Mouse (Mus musculus): ENCODE data around the gene Mfap1a. TPM values are rescaled to one million over a fixed set of nuclear protein-coding genes. Genes with fewer than 3 reads are reported as not detected.
A peak's percentile ranks its signal among the peaks of the same experiment; 100 is the strongest.
"Not testable (repeated sequence)": the region's sequence is repeated elsewhere in the genome, so short reads cannot be mapped to it uniquely, and the experiment has no call there.

The Mfap1a gene
- total and polyA plus RNA-seq, 3 experiments: 0.79 to 37.3 (median 30.0) TPM

DNA sequence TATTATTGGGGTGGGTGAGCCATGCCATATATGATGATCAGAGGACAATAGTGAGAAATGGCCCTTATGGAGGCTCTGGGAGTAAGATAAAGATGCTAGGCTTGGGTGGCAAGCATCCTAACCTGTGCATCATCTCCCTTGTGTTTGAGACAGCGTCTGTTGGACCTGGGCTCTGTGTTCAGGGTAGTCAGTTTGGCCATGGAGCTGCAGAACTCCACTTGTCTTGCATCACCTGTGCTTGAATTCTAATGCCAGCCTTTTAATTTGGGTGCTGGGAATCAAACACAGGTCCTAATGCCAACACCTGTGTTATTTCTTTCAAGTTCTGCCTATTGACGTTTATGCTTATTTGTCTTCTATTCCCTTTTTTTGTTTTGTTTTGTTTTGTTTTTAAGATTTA, 31.2 kb downstream of the Mfap1a start:
- not testable (repeated sequence) for DNase-seq

DNA sequence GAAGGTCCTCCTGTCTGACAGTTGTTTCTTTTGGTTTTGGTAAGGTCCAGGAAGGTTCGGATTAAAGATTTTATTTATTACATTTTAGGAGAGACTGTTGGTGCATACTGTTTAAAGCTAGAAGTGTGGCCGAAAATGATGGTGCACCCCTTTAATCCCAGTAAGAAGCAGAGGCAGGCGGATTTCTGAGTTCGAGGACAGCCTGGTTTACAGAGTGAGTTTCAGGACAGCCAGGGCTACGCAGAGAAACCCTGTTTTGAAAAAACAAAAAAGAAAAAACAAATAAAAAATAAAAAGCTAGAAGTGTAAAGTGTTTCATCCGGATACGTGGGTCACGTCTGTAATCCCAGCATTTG, 32.3 kb downstream of the Mfap1a start:
- no peak for DNase-seq

DNA sequence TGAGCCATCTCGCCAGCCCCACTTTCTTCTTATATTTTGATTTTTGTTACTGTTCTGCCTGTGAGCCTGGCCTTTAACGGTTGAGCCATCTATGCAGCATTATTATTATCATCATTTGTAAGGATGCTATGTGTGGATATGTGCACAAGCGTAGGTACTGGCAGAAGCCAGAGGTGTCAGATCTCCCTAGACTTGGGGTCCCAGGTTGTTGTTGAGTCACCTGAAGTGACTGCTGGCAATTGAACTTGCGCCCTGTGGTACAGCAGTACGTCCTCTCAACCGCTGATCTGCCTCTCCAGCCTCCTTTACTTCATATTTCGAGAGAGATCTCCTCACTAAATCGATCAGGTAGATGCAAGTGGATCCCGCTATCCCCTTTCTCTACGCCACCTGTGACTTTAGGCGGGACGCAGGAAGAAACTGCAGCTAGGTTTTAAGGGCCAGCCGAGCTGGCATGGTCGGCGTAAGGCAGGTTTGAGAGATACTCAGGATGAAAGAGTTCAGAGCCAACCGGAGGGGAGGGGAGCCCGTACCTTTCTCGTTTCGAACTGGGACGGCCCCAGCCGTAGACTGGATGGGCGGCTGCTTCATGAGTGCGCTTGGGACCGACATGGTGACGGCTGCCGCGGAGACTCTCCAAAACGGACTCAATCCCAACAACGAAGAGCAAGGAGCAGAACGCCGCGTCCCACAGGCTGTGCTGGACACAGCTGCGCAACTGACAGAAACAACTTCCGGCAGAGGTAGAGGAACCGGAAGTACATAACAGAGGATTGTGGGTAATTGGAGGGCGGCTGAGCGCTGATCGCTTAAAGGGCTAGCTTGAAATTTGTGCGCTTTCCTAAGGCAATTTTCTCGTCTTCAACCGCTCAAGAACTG, 32.9 kb downstream of the Mfap1a start, which contains the start of gene Mfap1b:
Mfap1b (minus strand) TSS at position 767 of the 879 bp plus-strand sequence.
- DNase-seq: peak; percentile 86

DNA sequence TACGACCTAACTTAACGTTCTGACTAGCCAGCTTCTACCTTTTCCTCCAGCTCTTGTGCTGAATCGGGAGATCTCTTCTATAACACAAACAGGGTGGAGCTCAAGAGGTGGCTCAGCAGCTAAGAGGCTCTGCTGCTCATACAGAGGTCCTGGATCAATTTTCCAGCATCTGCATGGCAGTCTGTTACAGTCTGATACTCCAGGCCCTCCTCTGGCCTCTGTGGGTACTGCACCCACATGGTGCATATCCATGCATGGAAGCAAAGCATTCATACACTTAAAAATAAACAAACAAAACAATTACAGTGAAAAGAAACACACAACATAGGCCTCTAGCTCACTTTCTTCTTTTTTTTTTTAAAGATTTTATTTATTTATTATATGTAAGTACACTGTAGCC, 33.7 kb downstream of the Mfap1a start:
- not testable (repeated sequence) for DNase-seq

DNA sequence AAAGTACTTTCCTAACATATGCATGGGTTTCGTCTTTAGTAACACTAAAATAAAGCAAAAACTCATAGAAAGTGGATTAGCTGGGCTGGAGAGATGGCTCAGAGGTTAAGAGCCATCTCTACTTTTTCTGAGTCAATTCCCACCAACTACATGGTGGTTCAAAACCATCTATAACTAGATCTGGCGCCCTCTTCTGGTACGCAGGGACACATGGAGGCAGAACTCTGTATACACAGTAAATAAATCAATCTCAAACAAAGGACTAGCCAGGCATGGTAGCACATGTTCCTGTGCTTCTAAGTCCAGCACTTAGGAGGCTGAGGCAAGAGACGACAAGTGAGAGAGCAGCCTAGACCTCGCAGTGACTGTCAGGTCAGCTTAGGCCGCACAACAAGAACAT, 37.5 kb downstream of the Mfap1a start:
- not testable (repeated sequence) for DNase-seq

DNA sequence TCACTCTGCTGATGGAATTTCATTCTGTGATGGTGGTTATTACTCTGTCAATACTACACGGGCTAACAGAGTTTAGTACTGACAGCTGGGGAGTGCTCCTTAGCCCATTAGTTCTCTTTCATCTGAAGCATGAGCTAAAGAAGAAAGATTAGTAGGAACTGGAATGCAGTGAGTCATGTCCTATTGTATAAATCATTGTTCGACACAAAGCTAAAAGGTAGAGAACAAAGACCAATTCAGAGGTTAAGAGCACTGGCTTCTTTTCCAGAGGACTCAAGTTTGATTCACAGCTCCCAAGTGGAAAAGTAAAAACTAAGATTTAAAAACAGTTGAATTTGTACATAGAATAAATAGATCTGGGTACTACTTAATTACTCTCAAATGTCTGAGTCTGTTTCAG, 46.4 kb downstream of the Mfap1a start:
- no peak for DNase-seq

DNA sequence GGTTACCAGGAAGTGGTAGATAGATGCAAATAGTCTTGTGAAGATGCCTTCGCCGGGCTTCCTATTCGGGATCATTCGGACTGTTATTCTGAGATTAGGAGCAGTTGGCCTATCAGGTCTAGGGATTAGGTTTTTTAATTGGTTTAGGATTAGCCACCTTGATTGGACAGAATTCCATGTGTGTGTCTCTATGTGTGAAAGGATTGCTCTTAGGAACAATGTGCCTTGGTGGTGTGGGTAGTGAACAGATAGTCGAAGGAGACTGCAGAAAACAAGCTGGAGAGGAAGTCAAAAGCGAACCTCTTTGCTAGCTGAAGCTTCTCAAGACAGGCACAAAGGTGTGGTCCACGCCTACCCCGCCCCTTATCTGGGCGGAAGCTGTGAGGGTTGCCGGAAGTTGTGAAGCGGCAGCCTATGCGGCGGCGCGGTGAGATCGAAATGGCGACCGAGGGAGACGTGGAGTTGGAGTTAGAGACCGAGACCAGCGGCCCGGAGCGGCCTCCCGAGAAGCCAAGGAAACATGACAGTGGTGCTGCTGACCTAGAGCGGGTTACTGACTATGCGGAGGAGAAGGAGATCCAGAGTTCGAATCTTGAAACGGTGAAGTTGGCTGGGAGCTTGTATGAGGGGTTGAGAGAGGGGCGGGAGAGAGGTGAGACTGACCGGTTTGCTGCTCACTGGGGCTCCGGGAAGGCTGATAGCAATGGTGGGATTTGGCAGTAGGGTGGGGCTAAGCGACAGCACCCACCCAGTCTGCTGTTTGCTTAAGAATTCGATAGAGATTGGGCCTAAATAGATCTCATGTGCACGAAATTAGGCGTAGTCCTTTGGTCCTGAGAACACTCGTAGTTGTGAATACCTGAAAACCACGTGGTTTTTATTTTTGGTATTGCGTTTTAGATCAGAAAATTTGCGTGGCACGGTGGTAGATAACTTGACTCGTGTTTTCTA, 49.5 kb downstream of the Mfap1a start, which contains the start of gene Serinc4:
Serinc4 (minus strand) TSS at position 90 of the 951 bp plus-strand sequence.
- peak; percentile 91 for DNase-seq

DNA sequence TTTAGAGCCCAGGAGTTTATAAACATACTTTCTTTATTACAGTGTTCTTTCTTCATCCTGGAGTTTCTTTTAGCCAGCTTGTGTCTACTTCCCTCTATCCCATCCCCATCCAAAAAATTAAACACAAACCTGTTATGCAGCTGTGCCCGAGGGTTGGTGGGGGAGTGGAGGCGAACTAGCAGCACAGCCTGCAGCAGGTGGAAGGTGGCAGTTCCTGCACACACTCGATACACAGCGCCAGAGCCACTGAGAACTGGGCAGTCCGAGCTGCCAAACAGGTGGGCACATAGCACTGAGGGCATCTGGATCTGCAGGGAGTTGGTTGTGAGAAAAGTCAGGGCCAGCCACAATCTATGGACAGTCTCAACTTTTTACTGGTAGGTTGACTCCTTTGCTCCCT, 50.9 kb downstream of the Mfap1a start:
- no peak for DNase-seq

DNA sequence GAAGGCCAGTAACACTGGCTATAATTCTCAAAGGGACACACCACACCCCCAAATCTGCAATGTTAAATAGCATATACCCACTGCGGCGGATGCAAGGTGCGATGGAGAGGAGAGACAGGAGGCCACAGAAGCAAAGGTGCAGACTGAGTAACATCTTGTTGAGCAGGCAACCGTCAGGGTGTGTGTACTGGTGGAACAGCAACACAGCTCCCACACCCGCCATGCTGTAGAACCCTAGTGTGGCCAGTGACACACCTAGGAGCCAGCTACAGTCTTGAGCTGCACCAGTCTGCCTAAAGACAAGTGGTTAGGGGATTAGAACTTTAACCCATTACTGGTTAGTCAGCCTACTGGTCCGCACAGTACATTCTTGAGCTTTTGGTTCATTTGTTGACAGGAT, 52.5 kb downstream of the Mfap1a start:
- no peak for DNase-seq

DNA sequence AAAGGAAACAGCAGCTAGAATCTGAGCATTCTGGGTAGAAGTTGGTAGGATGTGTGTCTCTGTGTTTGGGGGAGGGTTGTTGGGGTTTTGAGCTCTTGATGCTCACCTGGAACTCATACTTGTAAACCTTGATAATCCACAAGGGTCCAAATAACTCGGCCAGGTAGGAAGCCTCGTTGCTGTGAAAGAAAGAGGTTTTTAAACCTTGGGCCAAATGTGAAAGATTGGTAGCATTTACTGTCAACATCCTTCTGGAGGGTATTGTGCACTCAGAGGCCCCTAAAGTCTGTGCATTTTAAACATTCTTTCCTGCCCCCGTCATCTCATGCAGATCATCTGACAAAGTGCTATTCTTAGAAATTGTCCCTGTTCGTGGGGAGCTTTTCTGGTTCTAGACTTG, 53.5 kb downstream of the Mfap1a start, which contains the start of gene Hypk:
Hypk (plus strand) TSS at position 301 of the 400 bp plus-strand sequence.
- DNase-seq: no peak

DNA sequence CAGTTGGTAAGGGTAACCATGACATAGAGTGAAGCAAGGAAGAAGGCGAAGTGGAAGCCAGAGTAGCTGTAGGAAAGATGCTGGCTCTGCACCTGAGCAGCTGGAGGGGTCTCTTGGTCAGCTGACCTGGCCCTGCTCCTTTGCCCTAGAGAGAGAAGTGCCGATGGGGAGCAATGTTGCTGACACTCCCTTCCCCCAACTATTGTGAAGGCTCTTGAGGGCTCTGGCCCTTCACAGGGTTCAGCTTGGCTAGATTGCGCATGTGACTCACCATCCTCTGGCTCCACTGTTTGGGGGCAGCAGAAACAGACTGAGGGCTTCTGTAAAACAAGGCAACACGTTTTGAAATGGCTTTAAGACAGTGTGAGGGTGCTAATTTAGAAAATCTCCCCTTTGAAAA, 54.1 kb downstream of the Mfap1a start:
- DNase-seq: peak; percentile 29

DNA sequence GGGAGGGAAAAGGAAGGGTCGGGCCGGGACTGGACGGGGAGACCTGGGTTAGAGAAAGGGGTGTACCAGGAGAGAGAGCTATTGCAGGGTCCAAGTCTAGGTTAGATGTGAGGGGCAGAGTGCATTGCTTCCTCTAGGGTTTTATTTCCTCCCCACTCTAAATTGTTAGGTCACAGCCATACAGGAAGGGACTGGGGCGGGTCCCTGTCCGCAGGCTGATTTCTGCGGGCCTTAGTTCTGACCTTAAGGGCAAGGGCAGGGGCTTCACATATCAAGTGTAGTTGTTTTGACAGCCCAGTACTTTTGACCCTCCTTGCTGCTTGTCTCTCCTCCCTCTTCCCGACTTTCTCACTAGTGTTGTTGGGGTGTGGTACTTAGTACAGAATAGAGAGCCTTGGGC, 56.4 kb downstream of the Mfap1a start:
- DNase-seq: peak; percentile 42

DNA sequence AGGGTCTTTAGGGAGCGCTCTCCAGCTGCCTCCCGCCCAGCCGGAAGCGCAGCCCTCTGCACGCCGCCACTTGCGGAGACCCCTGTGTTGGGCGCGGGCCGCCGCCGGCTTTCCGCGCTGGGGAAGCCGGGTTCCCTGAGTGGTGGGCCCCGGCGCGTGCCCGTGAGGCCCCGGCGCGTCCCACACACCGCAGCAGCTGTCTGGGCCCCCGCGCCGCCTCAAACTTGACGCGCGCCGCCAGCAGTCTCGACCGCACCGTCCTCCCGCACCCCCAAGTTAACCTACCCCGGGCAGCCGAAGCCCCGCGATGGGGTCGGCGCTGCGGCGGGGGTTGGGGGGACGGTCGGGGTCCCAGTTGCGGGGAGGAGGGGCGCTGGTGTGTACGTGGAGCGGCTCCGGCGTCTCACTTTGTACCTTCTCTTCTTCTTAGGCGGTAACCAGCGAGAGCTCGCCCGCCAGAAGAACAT, 56.9 kb downstream of the Mfap1a start:
- DNase-seq: no peak

DNA sequence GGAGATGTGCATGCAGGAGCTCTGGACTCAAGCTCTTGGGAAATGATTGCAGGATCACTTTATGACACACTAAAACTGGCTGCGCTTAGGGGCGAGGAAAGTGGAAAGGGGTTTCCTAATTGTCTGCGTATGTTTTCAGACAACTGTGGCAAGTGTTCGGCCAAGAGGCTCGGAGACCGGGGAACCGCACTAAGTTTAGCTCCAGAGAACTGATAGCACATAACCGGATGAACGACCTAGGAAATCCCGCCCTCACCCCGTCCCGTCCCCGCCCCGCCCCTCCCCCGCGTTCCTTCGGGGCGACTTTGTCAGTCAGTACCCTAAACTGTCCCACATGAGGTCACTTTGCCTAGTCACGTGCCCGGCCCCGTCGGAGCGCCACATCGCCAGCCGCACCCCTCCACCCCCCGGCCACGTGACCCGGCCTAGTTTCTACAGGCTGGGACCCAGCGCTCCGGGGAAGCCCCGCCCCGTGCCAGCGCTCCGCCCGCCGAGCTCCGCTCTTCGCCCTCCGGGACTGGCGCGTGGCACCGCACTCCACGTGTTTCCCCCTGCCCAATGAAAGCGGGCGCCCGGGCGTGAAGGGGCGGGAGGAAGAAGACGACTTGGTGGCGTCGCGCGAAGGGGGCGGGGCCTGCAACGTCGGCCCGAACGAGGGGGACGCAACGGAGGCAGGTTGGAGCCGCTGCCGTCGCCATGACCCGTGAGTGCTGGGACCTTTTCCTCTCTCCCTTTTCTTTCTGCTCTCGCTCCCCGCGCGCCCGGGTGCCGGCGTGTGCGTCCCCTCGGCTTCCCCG, 57.5 kb downstream of the Mfap1a start, which contains the start of gene Serf2:
Serf2 (plus strand) TSS at position 457 of the 797 bp plus-strand sequence.
- peak; percentile 100 for DNase-seq

DNA sequence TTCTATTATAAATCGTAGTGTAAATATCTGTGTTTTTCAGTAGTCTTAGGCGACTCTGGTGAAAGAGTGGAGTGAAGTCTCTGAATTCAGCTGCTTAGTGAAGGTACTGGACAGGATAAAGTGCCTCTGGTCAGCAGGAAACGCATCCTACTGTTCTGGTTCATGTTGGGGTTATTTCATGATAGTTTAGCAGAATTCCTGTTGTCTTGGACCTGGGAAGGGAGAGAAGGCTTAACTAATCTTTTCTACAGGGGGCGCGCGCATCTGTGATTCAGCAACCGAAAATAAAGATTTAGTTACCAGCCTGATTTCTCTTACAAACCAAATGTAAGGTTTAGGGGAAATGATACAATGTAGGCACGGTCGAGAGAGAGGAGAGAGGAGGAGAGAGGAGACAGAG, 58.3 kb downstream of the Mfap1a start:
- DNase-seq: peak; percentile 59

DNA sequence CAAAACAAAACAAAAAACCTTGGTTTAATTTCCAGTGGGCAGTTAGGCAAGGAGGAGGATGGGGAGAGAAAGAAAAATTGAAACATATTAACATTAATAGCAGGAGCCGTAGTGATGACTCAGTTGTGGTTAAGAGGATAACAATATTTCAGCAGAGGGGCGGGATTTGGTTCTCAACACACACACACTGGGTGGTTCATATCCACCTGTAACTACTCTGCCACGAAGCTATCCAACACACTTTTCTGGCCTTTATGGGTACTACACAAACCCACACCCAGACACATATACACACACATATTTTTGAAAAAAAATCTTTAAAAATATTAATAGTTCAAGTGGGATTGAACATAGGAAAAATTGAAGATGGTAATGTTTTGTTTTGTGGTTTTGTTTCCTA, 59.5 kb downstream of the Mfap1a start:
- no peak for DNase-seq

DNA sequence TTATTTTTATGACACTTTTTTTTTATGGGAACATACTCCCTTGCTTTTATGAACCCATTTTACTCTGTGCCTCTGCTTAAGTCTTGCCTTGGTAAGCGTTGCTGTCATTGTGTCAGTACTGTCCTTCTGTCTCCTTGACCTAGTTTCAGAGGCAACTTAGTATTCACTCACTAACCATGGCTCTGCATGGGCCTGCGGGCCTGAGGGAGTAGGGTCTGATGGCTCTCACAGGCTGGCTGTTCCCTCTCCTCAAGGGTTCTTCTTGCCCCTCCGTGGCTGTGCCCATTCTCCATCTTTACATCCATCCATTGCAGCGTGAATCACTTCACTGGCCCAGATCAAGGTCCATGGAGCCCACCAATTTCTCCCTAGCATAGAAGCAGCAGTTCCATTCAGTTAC, 60.0 kb downstream of the Mfap1a start:
- peak; percentile 48 for DNase-seq

DNA sequence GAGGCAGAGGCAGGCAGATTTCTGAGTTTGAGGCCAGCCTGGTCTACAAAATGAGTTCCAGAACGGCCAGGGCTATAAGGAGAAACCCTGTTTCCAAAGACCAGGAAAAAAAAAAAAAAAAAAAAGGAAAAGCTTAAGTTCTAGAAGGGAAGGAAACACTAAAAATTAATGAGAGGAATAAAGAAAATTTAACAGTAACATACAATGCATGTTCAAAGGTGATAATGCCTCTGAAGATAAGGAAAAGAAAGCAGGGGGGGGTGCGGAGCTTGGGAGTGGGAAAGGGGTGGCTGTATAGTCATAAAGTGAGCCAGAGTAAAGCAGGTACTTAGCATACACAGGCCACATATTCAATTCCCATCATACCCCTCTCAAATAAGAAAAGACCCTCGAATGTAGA, 61.3 kb downstream of the Mfap1a start:
- DNase-seq: no peak

DNA sequence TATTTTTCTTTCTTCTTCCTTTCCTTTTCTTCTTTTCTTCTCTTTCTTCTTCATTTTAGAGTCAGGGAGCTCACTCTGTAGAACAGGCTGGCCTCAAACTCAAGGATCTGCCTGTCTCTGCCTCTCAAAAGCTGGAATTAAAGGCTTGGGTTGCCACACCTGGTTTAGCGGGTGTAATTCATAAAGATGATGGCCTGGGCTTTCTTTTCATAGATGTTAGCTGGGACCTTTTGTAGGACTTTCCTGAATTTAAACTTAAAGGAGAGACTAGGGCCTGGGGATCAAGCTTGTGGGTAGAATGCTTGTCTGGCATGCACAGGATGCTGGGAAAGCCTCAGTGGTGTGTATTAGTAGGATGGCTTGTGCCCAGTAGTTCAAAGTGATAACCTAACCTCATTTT, 62.3 kb downstream of the Mfap1a start, which contains the start of gene Ell3:
Ell3 (minus strand) TSS at position 101 of the 400 bp plus-strand sequence.
- no peak for DNase-seq

DNA sequence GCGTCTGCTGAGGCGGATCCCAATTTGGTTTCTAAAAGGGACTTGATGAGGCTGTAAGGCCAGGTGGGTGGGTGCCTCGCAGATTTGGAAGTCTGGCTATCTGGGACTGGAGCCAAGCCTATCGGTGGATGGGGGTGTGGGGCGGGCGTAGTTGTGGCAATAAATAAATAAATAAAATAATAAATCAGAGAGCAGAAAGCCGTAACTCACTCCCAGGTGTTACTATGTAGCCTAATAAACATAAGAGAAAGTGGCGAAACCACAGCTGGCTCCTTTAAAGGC, 63.5 kb downstream of the Mfap1a start:
- no peak for DNase-seq

DNA sequence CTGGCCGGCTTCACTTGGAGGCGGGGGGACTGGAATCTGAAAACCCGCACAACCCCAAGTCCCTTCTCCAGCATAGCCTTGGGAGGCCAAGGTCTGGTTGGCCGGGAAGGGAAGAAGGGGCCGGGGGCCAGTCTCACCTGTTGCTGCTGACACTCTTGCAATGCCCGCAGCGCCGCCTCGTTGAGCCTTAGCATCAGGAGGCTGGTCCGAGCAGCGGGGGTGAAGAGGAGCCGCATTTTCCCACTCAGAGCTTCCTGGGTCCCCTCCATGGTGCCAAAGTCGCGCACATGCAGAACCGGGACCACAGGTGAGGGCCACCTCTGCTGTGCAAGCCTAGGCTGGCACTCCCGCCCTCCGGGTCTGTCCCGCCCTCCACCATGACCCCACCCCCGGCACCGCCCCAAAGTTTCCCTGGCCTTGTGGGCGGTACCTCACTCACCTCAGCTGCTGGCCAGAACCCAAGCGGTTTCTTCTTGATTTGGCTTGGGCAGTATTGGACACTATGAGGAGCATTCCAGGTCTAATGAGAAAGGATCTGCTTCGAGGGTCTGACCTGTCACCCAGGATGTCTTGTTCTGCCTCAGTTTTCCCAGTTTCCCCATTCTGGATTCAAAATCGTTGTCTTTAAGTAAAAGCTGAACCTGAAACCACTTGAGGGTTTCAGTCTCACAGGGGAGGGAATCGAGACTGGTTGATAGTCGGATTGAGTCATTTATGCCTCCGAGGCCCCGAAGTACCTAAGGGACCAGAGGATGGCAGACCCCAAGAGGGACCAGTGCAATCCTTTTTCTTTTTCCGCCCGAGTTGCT, 64.0 kb downstream of the Mfap1a start:
- DNase-seq: peak; percentile 88

Measured in adrenal gland, adult 2 months (tissue).